Mouse (Mus musculus) liver, embryonic 14.5 days (tissue): Measurements from ENCODE around the gene Ipo13. TPM values are rescaled to one million over a fixed set of nuclear protein-coding genes. Genes with fewer than 3 reads are reported as not detected.

ENCODE experiments used
- ATAC-seq: fragments of 200-750 bp; cut with Nextera tagmentation; 2 replicates; pipeline ENCODE4 v1.8.0; 2017; ENCODE audit warnings: moderate number of reproducible peaks, mild to moderate bottlenecking, moderate library complexity; ENCODE audit not compliant: insufficient read depth
- DNase-seq, 3 experiments: peaks; one replicate each; pipeline ENCODE4 v3.0.0-alpha.2; 2012 to 2013; ENCODE audit warnings: low read depth in 3 of 3, low spot score in 3 of 3
- H3K27ac ChIP-seq: fragments of 300-500 bp; sonication (generic); 2 replicates; pipeline ENCODE4 v1.5.1; 2014; ENCODE audit warnings: moderate library complexity, mild to moderate bottlenecking, control low read depth, inconsistent platforms
- H3K27me3 ChIP-seq: fragments of 300-500 bp; sonication (generic); 2 replicates; pipeline ENCODE4 v1.6.1; 2014; ENCODE audit warnings: mild to moderate bottlenecking, low read length, moderate library complexity; ENCODE audit not compliant: control insufficient read depth, insufficient read depth
- H3K36me3 ChIP-seq: fragments of 300-500 bp; sonication (generic); replicated peaks from 2 replicates; pipeline ENCODE4 v1.6.1; 2014; ENCODE audit warnings: low read depth; ENCODE audit not compliant: control insufficient read depth, insufficient read depth
- H3K4me1 ChIP-seq, 2 experiments: fragments of 200-500 bp in 1 of 2; fragments of 300-500 bp in 1 of 2; sonication (generic) in 1 of 2; replicated peaks; 2 replicates each; pipeline ENCODE4 v1.6.1; 2012 to 2014; ENCODE audit warnings: antibody characterized with exemption in 1 of 2, inconsistent platforms in 1 of 2, low read length in 1 of 2; ENCODE audit not compliant: control insufficient read depth in 2 of 2, insufficient read depth in 2 of 2
- H3K4me2 ChIP-seq: fragments of 300-500 bp; sonication (generic); 2 replicates; pipeline ENCODE4 v1.6.1; 2014; ENCODE audit warnings: low read depth, mild to moderate bottlenecking, control low read depth, moderate library complexity
- H3K4me3 ChIP-seq, 2 experiments: fragments of 200-500 bp in 1 of 2; fragments of 300-500 bp in 1 of 2; sonication (generic) in 1 of 2; 2 replicates each; pipeline ENCODE4 v1.5.1; 2012 to 2014; ENCODE audit warnings: low read depth in 2 of 2, low read length in 2 of 2, mild to moderate bottlenecking in 2 of 2, control low read depth in 1 of 2, inconsistent platforms in 1 of 2, moderate library complexity in 1 of 2; ENCODE audit not compliant: insufficient read depth in 1 of 2
- H3K9ac ChIP-seq: fragments of 300-500 bp; sonication (generic); replicated peaks from 2 replicates; pipeline ENCODE4 v1.6.1; 2014; ENCODE audit warnings: mild to moderate bottlenecking, control low read depth, moderate library complexity
- H3K9me3 ChIP-seq: fragments of 300-500 bp; sonication (generic); 2 replicates; pipeline ENCODE4 v1.6.1; 2016; ENCODE audit warnings: low read length, mixed read lengths; ENCODE audit not compliant: control insufficient read depth
- CTCF ChIP-seq: IDR thresholded peaks from 2 replicates; pipeline ENCODE4 v1.5.1; 2016; ENCODE audit warnings: antibody characterized with exemption, low read depth, control low read depth
- EP300 ChIP-seq: IDR thresholded peaks from 2 replicates; pipeline ENCODE4 v1.6.1; 2016; ENCODE audit warnings: antibody characterized with exemption, low read depth
- WGBS: fragments of 180-500 bp; shearing (Covaris S2); extraction: QIAGEN DNeasy Blood & Tissue Kit; methylation state at CpG from one replicate; pipeline ENCODE4 v1.1.7; 2014; ENCODE audit not compliant: insufficient replicate concordance; 5-methylcytosine and 5-hydroxymethylcytosine counted together
- polyA plus RNA-seq, 2 experiments: library from polyadenylated mRNA; depleted of rRNA in 1 of 2; stranded (reverse) in 1 of 2; unstranded in 1 of 2; fragments of >200 nt; fragmentation: Nextera tagmentation in 1 of 2; extraction: Ambion mirVana in 1 of 2; gene quantifications; 2 replicates each; pipeline versions ENCODE4 v1.2.1 to v1.2.3; 2012 to 2014

The Ipo13 gene
- polyA plus RNA-seq, 2 experiments = 14.9 to 16.8 TPM

DNA sequence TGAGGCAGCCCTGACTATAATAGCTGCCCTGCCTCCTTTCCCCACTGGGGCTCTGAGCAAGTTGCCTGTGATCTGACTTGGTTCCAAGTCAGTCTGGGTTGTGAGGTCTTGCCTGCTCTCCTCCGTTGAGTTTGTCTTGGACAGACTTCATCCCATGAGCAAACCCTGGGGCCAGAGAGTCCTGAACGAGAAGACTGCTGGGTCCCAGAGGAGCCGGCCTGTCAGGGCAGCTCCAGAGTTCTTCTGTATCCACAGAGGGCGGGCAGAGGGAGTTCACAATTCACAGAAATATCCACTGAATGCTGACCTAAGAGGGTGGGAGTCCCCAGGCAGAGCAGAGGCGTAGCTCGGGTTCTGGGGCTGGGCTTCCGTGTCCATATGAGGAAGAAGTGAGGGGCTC lies 63.9 kb downstream of the Ipo13 start:
- no peak overlapping the region for H3K4me3 ChIP-seq
- 80% methylated on average over 7 of the region's 7 CpGs for WGBS
- TF ChIP-seq CTCF (no peak), EP300 (no peak)
- H3K9ac ChIP-seq = no peak overlapping the region
- no peaks in the 10 kb centered on the region for H3K9me3 ChIP-seq
- no peak overlapping the region for H3K27ac ChIP-seq
- H3K36me3 ChIP-seq = peaks cover 93% of the 10 kb centered on the region
- no peak overlapping the region for H3K4me2 ChIP-seq
- H3K27me3 ChIP-seq = no peaks in the 10 kb centered on the region
- DNase-seq (no peak), ATAC-seq (no peak)
- peaks cover 0 to 4% of the 10 kb centered on the region in 2 experiments; a peak in 1 of 4 replicates for H3K4me1 ChIP-seq

DNA sequence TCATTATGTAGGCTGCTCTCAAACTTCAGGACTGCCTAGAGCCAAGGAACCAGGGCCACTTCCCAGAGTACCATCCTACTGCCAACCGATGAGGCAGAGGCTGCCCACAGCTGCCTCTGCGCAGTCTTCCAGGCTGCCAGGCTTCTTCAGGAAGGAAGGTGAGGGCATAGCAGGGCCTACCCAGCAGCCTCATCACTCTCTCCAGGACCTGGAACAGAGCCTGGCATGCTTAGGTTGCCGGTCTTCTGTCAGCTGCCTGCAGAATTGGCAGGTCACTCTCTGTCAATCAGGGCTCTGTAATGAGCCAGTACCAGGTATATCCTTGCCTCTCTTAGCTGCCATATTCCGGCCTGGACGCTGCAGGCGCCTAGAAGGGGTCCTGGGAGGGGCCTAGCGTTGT lies 64.6 kb downstream of the Ipo13 start:
- Histone ChIP-seq H3K9me3 (no peaks in the 10 kb centered on the region), H3K4me1 (peaks cover 0 to 4% of the 10 kb centered on the region in 2 experiments; a peak in 1 of 4 replicates), H3K4me2 (no peak overlapping the region), H3K4me3 (no peak overlapping the region), H3K9ac (no peak overlapping the region), H3K27me3 (no peaks in the 10 kb centered on the region), H3K36me3 (peaks cover 93% of the 10 kb centered on the region), H3K27ac (no peak overlapping the region)
- no peak for TF ChIP-seq CTCF
- no peak for TF ChIP-seq EP300
- DNase-seq = no peak
- ATAC-seq = no peak; the same call in 1 of the 2 replicates
- WGBS = 85% methylated on average over 7 of the region's 7 CpGs

DNA sequence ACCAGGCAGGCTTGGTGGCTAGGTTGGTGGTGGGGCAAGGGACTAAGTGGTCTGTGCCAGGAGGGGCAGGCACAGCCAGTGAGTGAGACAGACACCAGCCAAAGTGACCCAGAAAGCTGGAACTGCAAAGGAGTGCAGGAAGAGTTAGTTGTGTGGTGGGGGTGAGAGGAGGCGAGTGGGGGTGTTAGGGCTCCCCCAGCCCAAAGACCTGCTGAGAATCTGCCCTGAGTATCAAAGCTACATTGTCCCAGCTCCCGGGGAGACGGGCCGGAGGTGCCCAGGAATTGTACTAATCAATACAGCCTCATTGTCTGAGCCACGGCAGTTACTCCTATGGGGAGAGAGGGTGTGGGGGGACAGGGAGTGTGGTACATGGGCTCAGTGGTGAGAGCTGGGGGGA lies 65.3 kb downstream of the Ipo13 start:
- Histone ChIP-seq H3K27me3 (no peaks in the 10 kb centered on the region), H3K4me2 (no peak overlapping the region), H3K4me3 (no peak overlapping the region), H3K4me1 (peaks cover 0 to 4% of the 10 kb centered on the region in 2 experiments; a peak in 1 of 4 replicates), H3K9me3 (no peaks in the 10 kb centered on the region), H3K36me3 (peaks cover 93% of the 10 kb centered on the region), H3K27ac (no peak overlapping the region), H3K9ac (no peak overlapping the region)
- ATAC-seq (no peak), DNase-seq (no peak)
- 83% methylated on average over 5 of the region's 5 CpGs for WGBS
- TF ChIP-seq EP300 = no peak
- TF ChIP-seq CTCF = no peak

DNA sequence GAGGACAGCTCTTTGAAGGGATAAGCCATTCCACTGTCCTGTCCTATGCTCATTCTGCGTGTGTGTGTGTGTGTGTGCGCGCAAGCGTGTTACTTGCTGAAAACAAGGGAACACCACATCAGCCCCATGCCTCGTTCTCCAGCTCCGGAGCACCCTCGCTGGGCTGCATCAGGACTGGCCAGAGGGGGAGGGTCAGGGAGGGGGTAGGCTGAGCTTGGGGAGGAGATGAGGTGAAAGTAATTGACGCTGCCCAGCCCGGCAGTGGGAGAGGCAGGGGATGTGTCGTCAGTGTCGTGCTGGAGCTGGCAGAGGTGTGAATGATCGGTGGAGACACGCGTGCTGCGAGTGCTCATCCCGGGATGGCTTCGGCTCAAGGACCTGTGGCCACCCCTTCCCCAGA lies 65.7 kb downstream of the Ipo13 start:
- Histone ChIP-seq H3K27me3 (no peaks in the 10 kb centered on the region), H3K4me3 (no peak overlapping the region), H3K9me3 (no peaks in the 10 kb centered on the region), H3K9ac (no peak overlapping the region), H3K4me2 (no peak overlapping the region), H3K4me1 (peaks cover 0 to 4% of the 10 kb centered on the region in 2 experiments; a peak in 1 of 4 replicates), H3K27ac (no peak overlapping the region), H3K36me3 (peaks cover 93% of the 10 kb centered on the region)
- 72% methylated on average over 17 of the region's 17 CpGs for WGBS
- DNase-seq = no peak
- ATAC-seq = no peak
- no peak for TF ChIP-seq EP300
- no peak for TF ChIP-seq CTCF

DNA sequence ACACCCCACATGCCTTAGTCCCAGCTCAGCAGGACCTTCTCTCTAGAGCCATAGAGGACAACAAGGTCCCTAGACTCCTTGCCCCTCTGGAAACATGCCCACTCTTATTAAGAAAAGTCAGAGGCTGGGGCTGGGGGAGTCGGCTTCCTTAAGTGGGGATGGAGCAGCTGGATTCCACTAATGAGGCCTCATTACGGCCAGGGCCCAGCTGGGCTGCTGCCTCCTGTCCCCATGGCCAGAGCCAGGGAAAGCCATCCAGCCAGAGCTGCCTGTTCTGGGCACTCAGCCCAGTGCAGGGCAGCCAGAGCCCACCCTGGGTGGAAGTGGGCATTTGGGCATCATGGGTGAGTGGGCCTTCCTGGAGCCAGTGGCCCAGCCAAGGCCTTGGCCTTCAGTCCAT lies 67.8 kb downstream of the Ipo13 start:
- 93% methylated on average over 2 of the region's 2 CpGs for WGBS

More for the DNA sequence above, 67.8 kb downstream of the Ipo13 start:
- H3K9me3 ChIP-seq = no peaks in the 10 kb centered on the region
- H3K27ac ChIP-seq = no peak overlapping the region; the same call in 1 of the 2 replicates
- no peak for DNase-seq
- H3K9ac ChIP-seq = no peak overlapping the region
- H3K4me3 ChIP-seq = no peak overlapping the region
- H3K27me3 ChIP-seq = no peaks in the 10 kb centered on the region
- no peaks in the 10 kb centered on the region for H3K4me1 ChIP-seq
- no peak for TF ChIP-seq CTCF
- TF ChIP-seq EP300 = no peak
- H3K4me2 ChIP-seq = no peak overlapping the region
- H3K36me3 ChIP-seq = peaks cover 94% of the 10 kb centered on the region
- ATAC-seq = no peak
